Mouse (Mus musculus): ENCODE results near the gene Ints3. TPM values are rescaled to one million over a fixed set of nuclear protein-coding genes. Genes with fewer than 3 reads are reported as not detected.

Ints3 gene
- polyA plus RNA-seq (2015; fragmentation: Nextera tagmentation; extraction: Ambion mirVana) = 17.0 and 17.9 TPM in 2 replicates

GRCm38 (mm10) chr3:90433381-90434020 is at the start of gene Ints3:
Gene Ints3, minus strand, starts transcription at chr3:90433622.
- under 1% methylated on average over 52 of the region's 52 CpGs for WGBS
- Histone ChIP-seq H3K9ac (ENCODE audit: low read depth, low read length) (peak within 1 kb of the TSS; percentile 95), H3K4me2 (ENCODE audit: low read length) (peak within 1 kb of the TSS; percentile 98), H3K27me3 (ENCODE audit: insufficient read depth, low read length) (no peaks in the 10 kb centered on the region), H3K4me3 (replicated peaks; ENCODE audit: low read depth, low read length) (peak within 1 kb of the TSS; percentile 75), H3K4me1 (replicated peaks; ENCODE audit: insufficient read depth, low read length) (peaks cover 19% of the 10 kb centered on the region), H3K36me3 (ENCODE audit: insufficient read depth, low read length) (no peaks in the 10 kb centered on the region), H3K9me3 (replicated peaks; ENCODE audit: low read length) (no peaks in the 10 kb centered on the region), H3K27ac (peak within 1 kb of the TSS; percentile 100)
- ATAC-seq (replicated peaks; ENCODE audit: low FRiP score, low read depth) = peak; percentile 99
- TF ChIP-seq CTCF (IDR thresholded peaks at IDR 0.05; ENCODE audit: low read depth) = 0 out of 2 replicates have a peak, but pooled peaks have one; percentile 1
- DNase-seq (ENCODE audit: low spot score) = peak; percentile 99

- Histone ChIP-seq H3K9ac (ENCODE audit: low read depth, low read length) (peak within 1 kb of the TSS; percentile 84), H3K4me2 (ENCODE audit: low read length) (peak within 1 kb of the TSS; percentile 57), H3K4me3 (replicated peaks; ENCODE audit: low read depth, low read length) (peak within 1 kb of the TSS; percentile 84), H3K27ac (peak within 1 kb of the TSS; percentile 93), H3K9me3 (replicated peaks; ENCODE audit: low read length) (no peaks in the 10 kb centered on the region), H3K36me3 (ENCODE audit: insufficient read depth, low read length) (peaks cover 15% of the 10 kb centered on the region), H3K4me1 (replicated peaks; ENCODE audit: insufficient read depth, low read length) (peaks cover 8% of the 10 kb centered on the region; the same call in 1 of the 2 replicates), H3K27me3 (ENCODE audit: insufficient read depth, low read length) (no peaks in the 10 kb centered on the region)
- under 1% methylated on average over 45 of the region's 45 CpGs for WGBS
- DNase-seq (ENCODE audit: low spot score) (peak; percentile 99), ATAC-seq (replicated peaks; ENCODE audit: low FRiP score, low read depth) (peak; percentile 99)
- peak; percentile 46 for TF ChIP-seq CTCF (IDR thresholded peaks at IDR 0.05; ENCODE audit: low read depth)
These were observed 42.6 kb upstream of the Ints3 start, which contains the start of gene Ilf2 for GRCm38 (mm10) chr3:90475831-90476611. Gene Ilf2, plus strand, starts transcription at chr3:90476126.

- no peaks in the 10 kb centered on the region for H3K27me3 ChIP-seq (ENCODE audit: insufficient read depth, low read length)
- no peaks in the 10 kb centered on the region for H3K9me3 ChIP-seq (replicated peaks; ENCODE audit: low read length)
- no peak overlapping the region for H3K27ac ChIP-seq
- 41% methylated on average over 15 of the region's 16 CpGs for WGBS
- no peak for ATAC-seq (replicated peaks; ENCODE audit: low FRiP score, low read depth)
- DNase-seq (ENCODE audit: low spot score) = no peak
- no peak for TF ChIP-seq CTCF (IDR thresholded peaks at IDR 0.05; ENCODE audit: low read depth)
- H3K4me1 ChIP-seq (replicated peaks; ENCODE audit: insufficient read depth, low read length) = peaks cover 8% of the 10 kb centered on the region; the same call in 1 of the 2 replicates
- H3K4me3 ChIP-seq (replicated peaks; ENCODE audit: low read depth, low read length) = peak overlapping the region; percentile 20
- H3K9ac ChIP-seq (ENCODE audit: low read depth, low read length) = no peak overlapping the region
- peaks cover 9% of the 10 kb centered on the region; the same call in 1 of the 2 replicates for H3K36me3 ChIP-seq (ENCODE audit: insufficient read depth, low read length)
- peak overlapping the region; percentile 41; the same call in 1 of the 2 replicates for H3K4me2 ChIP-seq (ENCODE audit: low read length)
These were observed 41.9 kb upstream of the Ints3 start for GRCm38 (mm10) chr3:90475151-90475830.

GRCm38 (mm10) chr3:90472213-90472612 is 38.8 kb upstream of the Ints3 start:
- Histone ChIP-seq H3K9ac (ENCODE audit: low read depth, low read length) (no peak overlapping the region), H3K4me2 (ENCODE audit: low read length) (no peak overlapping the region), H3K27me3 (ENCODE audit: insufficient read depth, low read length) (no peaks in the 10 kb centered on the region), H3K4me1 (replicated peaks; ENCODE audit: insufficient read depth, low read length) (peaks cover 5% of the 10 kb centered on the region; the same call in 1 of the 2 replicates), H3K36me3 (ENCODE audit: insufficient read depth, low read length) (no peaks in the 10 kb centered on the region), H3K27ac (no peak overlapping the region), H3K4me3 (replicated peaks; ENCODE audit: low read depth, low read length) (no peak overlapping the region), H3K9me3 (replicated peaks; ENCODE audit: low read length) (no peaks in the 10 kb centered on the region)
- 20% methylated on average over 3 of the region's 3 CpGs for WGBS
- DNase-seq (ENCODE audit: low spot score) = peak; percentile 63
- no peak for ATAC-seq (replicated peaks; ENCODE audit: low FRiP score, low read depth)
- peak; percentile 66 for TF ChIP-seq CTCF (IDR thresholded peaks at IDR 0.05; ENCODE audit: low read depth)

GRCm38 (mm10) chr3:90467618-90468300 is 34.3 kb upstream of the Ints3 start:
- no peak overlapping the region for H3K27ac ChIP-seq
- no peak overlapping the region for H3K4me3 ChIP-seq (replicated peaks; ENCODE audit: low read depth, low read length)
- TF ChIP-seq CTCF (IDR thresholded peaks at IDR 0.05; ENCODE audit: low read depth) = no peak
- no peaks in the 10 kb centered on the region for H3K36me3 ChIP-seq (ENCODE audit: insufficient read depth, low read length)
- H3K9me3 ChIP-seq (replicated peaks; ENCODE audit: low read length) = no peaks in the 10 kb centered on the region
- DNase-seq (ENCODE audit: low spot score) = no peak
- 0 out of 2 replicates have a peak, but pooled peaks cover 3% of the 10 kb centered on the region for H3K4me1 ChIP-seq (replicated peaks; ENCODE audit: insufficient read depth, low read length)
- H3K9ac ChIP-seq (ENCODE audit: low read depth, low read length) = no peak overlapping the region
- 94% methylated on average over 10 of the region's 10 CpGs for WGBS
- H3K27me3 ChIP-seq (ENCODE audit: insufficient read depth, low read length) = no peaks in the 10 kb centered on the region
- no peak overlapping the region for H3K4me2 ChIP-seq (ENCODE audit: low read length)
- ATAC-seq (replicated peaks; ENCODE audit: low FRiP score, low read depth) = no peak
